Mouse (Mus musculus) lung, postnatal 0 days (tissue): Measurements from ENCODE around the gene Cdc26. TPM values are rescaled to one million over a fixed set of nuclear protein-coding genes. Genes with fewer than 3 reads are reported as not detected.

Experiments
- ATAC-seq: fragments of 200-750 bp; cut with Nextera tagmentation; 2 replicates; pipeline ENCODE4 v1.8.0; 2017; ENCODE audit warnings: moderate library complexity
- DNase-seq: peaks from one replicate; pipeline ENCODE4 v3.0.0-alpha.2; 2016; ENCODE audit warnings: low spot score
- H3K27ac ChIP-seq: fragments of 300-500 bp; sonication (generic); 2 replicates; pipeline ENCODE4 v1.5.1; 2014; ENCODE audit warnings: antibody characterized with exemption, mild to moderate bottlenecking, low read length, mixed read lengths
- H3K27me3 ChIP-seq: fragments of 300-500 bp; sonication (generic); replicated peaks from 2 replicates; pipeline ENCODE4 v1.6.1; 2014; ENCODE audit warnings: low read length, mixed read lengths; ENCODE audit not compliant: insufficient read depth
- H3K36me3 ChIP-seq: fragments of 300-500 bp; sonication (generic); 2 replicates; pipeline ENCODE4 v1.6.1; 2014; ENCODE audit warnings: low read length, mixed read lengths; ENCODE audit not compliant: insufficient read depth
- H3K4me1 ChIP-seq: fragments of 300-500 bp; sonication (generic); 2 replicates; pipeline ENCODE4 v1.6.1; 2014; ENCODE audit warnings: antibody characterized with exemption, low read depth, low read length, mixed read lengths; ENCODE audit not compliant: insufficient read depth
- H3K4me2 ChIP-seq: fragments of 300-500 bp; sonication (generic); replicated peaks from 2 replicates; pipeline ENCODE4 v1.6.1; 2014; ENCODE audit warnings: low read depth, mild to moderate bottlenecking, low read length, moderate library complexity, mixed read lengths
- H3K4me3 ChIP-seq: fragments of 300-500 bp; sonication (generic); 2 replicates; pipeline ENCODE4 v1.5.1; 2014; ENCODE audit warnings: low read depth, low read length
- H3K9ac ChIP-seq: fragments of 300-500 bp; sonication (generic); replicated peaks from 2 replicates; pipeline ENCODE4 v1.6.1; 2014; ENCODE audit warnings: low read depth, mild to moderate bottlenecking
- H3K9me3 ChIP-seq: fragments of 300-500 bp; sonication (generic); 2 replicates; pipeline ENCODE4 v1.6.1; 2016; ENCODE audit warnings: low read length, mixed read lengths
- CTCF ChIP-seq: IDR thresholded peaks from 2 replicates; pipeline ENCODE4 v1.5.1; 2016; ENCODE audit warnings: antibody characterized with exemption, mild to moderate bottlenecking
- EP300 ChIP-seq: IDR thresholded peaks from 2 replicates; pipeline ENCODE4 v1.6.1; 2016; ENCODE audit warnings: antibody characterized with exemption, mild to moderate bottlenecking, control low read depth
- WGBS: fragments of 180-500 bp; shearing (Covaris S2); extraction: QIAGEN DNeasy Blood & Tissue Kit; methylation state at CpG from one replicate; pipeline ENCODE4 v1.1.7; 2014; 5-methylcytosine and 5-hydroxymethylcytosine counted together
- polyA plus RNA-seq: library from polyadenylated mRNA; unstranded; fragments of >200 nt; fragmentation: Nextera tagmentation; extraction: Ambion mirVana; gene quantifications from 2 replicates; pipeline ENCODE4 v1.2.1, GENCODE M21; 2015

Gene Cdc26
- polyA plus RNA-seq, 1 experiment from 2014 or later: 94.2 TPM

- H3K4me2 ChIP-seq: peak overlapping the region; percentile 32
- 8% methylated on average over 2 of the region's 2 CpGs for WGBS
- no peak; the same call in 1 of the 2 replicates for TF ChIP-seq EP300
- TF ChIP-seq CTCF: no peak
These were observed 60.1 kb downstream of the Cdc26 start for GRCm38 (mm10) chr4:62348329-62348705.

GRCm38 (mm10) chr4:62347605-62348328 is 60.7 kb downstream of the Cdc26 start:
- Histone ChIP-seq H3K27ac (peak overlapping the region; percentile 83), H3K36me3 (no peaks in the 10 kb centered on the region), H3K9ac (no peak overlapping the region), H3K9me3 (no peaks in the 10 kb centered on the region), H3K4me2 (peak overlapping the region; percentile 32), H3K27me3 (no peaks in the 10 kb centered on the region), H3K4me1 (peaks cover 9% of the 10 kb centered on the region), H3K4me3 (no peak overlapping the region)
- TF ChIP-seq CTCF (no peak), EP300 (peak; percentile 83)
- DNase-seq (peak; percentile 83), ATAC-seq (peak; percentile 81)
- WGBS: 9% methylated on average over 9 of the region's 9 CpGs

More at GRCm38 (mm10) chr4:62348329-62348705, 60.1 kb downstream of the Cdc26 start:
- Histone ChIP-seq H3K27me3 (no peaks in the 10 kb centered on the region), H3K9ac (no peak overlapping the region), H3K36me3 (no peaks in the 10 kb centered on the region), H3K4me1 (peaks cover 9% of the 10 kb centered on the region), H3K27ac (peak overlapping the region; percentile 83), H3K9me3 (no peaks in the 10 kb centered on the region), H3K4me3 (no peak overlapping the region)
- DNase-seq: peak; percentile 75
- peak; percentile 60 for ATAC-seq

- no peaks in the 10 kb centered on the region for H3K36me3 ChIP-seq
- WGBS: 72% methylated on average over 4 of the region's 4 CpGs
- no peaks in the 10 kb centered on the region for H3K27me3 ChIP-seq
- no peak overlapping the region for H3K9ac ChIP-seq
- no peak overlapping the region for H3K27ac ChIP-seq
- no peak for TF ChIP-seq CTCF
- TF ChIP-seq EP300: no peak
- DNase-seq: no peak
- no peaks in the 10 kb centered on the region for H3K9me3 ChIP-seq
- H3K4me2 ChIP-seq: no peak overlapping the region
- no peak for ATAC-seq
- peaks cover 9% of the 10 kb centered on the region for H3K4me1 ChIP-seq
- no peak overlapping the region for H3K4me3 ChIP-seq
These were observed 62.6 kb downstream of the Cdc26 start for GRCm38 (mm10) chr4:62345827-62346226.

GRCm38 (mm10) chr4:62344000-62344399 is 64.4 kb downstream of the Cdc26 start:
- H3K4me2 ChIP-seq: no peak overlapping the region
- no peak overlapping the region for H3K4me3 ChIP-seq
- TF ChIP-seq CTCF (peak; percentile 59), EP300 (no peak)
- ATAC-seq (no peak), DNase-seq (no peak)
- H3K9ac ChIP-seq: no peak overlapping the region
- no peaks in the 10 kb centered on the region for H3K27me3 ChIP-seq
- H3K4me1 ChIP-seq: peaks cover 9% of the 10 kb centered on the region
- WGBS: 97% methylated on average over 1 of the region's 1 CpGs
- no peaks in the 10 kb centered on the region for H3K9me3 ChIP-seq
- no peak overlapping the region for H3K27ac ChIP-seq
- no peaks in the 10 kb centered on the region for H3K36me3 ChIP-seq

- Histone ChIP-seq H3K36me3 (peaks cover 15% of the 10 kb centered on the region), H3K4me2 (no peak overlapping the region), H3K9ac (no peak overlapping the region), H3K9me3 (no peaks in the 10 kb centered on the region), H3K4me3 (no peak overlapping the region), H3K27me3 (no peaks in the 10 kb centered on the region), H3K4me1 (no peaks in the 10 kb centered on the region), H3K27ac (no peak overlapping the region)
- TF ChIP-seq EP300 (no peak), CTCF (no peak)
- WGBS: 82% methylated on average over 5 of the region's 5 CpGs
- no peak for ATAC-seq
- DNase-seq: no peak
These were observed 69.9 kb downstream of the Cdc26 start for GRCm38 (mm10) chr4:62338536-62338935.

Other genes starting within 250 kb of the Cdc26 start
- 3.4 and 3.5 TPM in 2 replicates for gene Zfp37, start 177.6 kb downstream of the Cdc26 start, polyA plus RNA-seq
- gene Slc31a2, start 146.1 kb downstream of the Cdc26 start, polyA plus RNA-seq: 25.5 and 29.0 TPM in 2 replicates
- 23.2 and 23.6 TPM in 2 replicates for gene Fkbp15, start 48.1 kb downstream of the Cdc26 start, polyA plus RNA-seq
- gene Slc31a1, start 47.9 kb downstream of the Cdc26 start, polyA plus RNA-seq: 57.2 and 61.1 TPM in 2 replicates
- gene Prpf4, start 155 bp upstream of the Cdc26 start, polyA plus RNA-seq: 9.6 and 10.0 TPM in 2 replicates
- gene Rnf183, start 26.6 kb upstream of the Cdc26 start, polyA plus RNA-seq: 0.15 TPM in 1 of 2 replicates, not detected in the other
- gene Wdr31, start 62.3 kb upstream of the Cdc26 start, polyA plus RNA-seq: 5.2 and 6.1 TPM in 2 replicates
- 26.8 and 33.0 TPM in 2 replicates for gene Bspry, start 71.4 kb upstream of the Cdc26 start, polyA plus RNA-seq
- gene Hdhd3, start 94.8 kb upstream of the Cdc26 start, polyA plus RNA-seq: 15.0 and 18.3 TPM in 2 replicates
- 110 and 111 TPM in 2 replicates for gene Alad, start 111.3 kb upstream of the Cdc26 start, polyA plus RNA-seq
- gene Pole3, start 116.4 kb upstream of the Cdc26 start, polyA plus RNA-seq: 32.8 and 35.6 TPM in 2 replicates
- gene 4933430I17Rik, start 116.7 kb upstream of the Cdc26 start, polyA plus RNA-seq: 0.12 and 0.21 TPM in 2 replicates
- 63.7 and 69.0 TPM in 2 replicates for gene Rgs3, start 151.2 kb upstream of the Cdc26 start, polyA plus RNA-seq